Mouse (Mus musculus) erythroblast, adult 5-6 weeks (primary cell): ENCODE data around the gene Mthfs. TPM values are rescaled to one million over a fixed set of nuclear protein-coding genes. Genes with fewer than 3 reads are reported as not detected.
"Not testable (repeated sequence)": the region's sequence is repeated elsewhere in the genome, so short reads cannot be mapped to it uniquely, and the experiment has no call there.

Experiments used
- ATAC-seq: replicated peaks from 2 replicates; pipeline ENCODE4 v1.8.0; 2016; ENCODE audit warnings: moderate number of reproducible peaks, mild to moderate bottlenecking, moderate TSS enrichment, inconsistent platforms; ENCODE audit not compliant: poor library complexity, low FRiP score, severe bottlenecking
- total RNA-seq, 2 experiments: library from RNA; stranded (forward) in 1 of 2; stranded (reverse) in 1 of 2; fragments of 150-400 nt in 1 of 2; fragments of 200-764, 138-1000 nt in 1 of 2; gene quantifications; 2 replicates each; pipeline versions ENCODE4 v1.2.3 to v1.2.4; 2015 to 2017; ENCODE audit warnings: low replicate concordance in 2 of 2

Gene Mthfs
- total RNA-seq (2015; ENCODE audit: low replicate concordance) (20.7 and 29.4 TPM in 2 replicates), total RNA-seq (2017; ENCODE audit: low replicate concordance) (1.2 and 7.0 TPM in 2 replicates)

DNA sequence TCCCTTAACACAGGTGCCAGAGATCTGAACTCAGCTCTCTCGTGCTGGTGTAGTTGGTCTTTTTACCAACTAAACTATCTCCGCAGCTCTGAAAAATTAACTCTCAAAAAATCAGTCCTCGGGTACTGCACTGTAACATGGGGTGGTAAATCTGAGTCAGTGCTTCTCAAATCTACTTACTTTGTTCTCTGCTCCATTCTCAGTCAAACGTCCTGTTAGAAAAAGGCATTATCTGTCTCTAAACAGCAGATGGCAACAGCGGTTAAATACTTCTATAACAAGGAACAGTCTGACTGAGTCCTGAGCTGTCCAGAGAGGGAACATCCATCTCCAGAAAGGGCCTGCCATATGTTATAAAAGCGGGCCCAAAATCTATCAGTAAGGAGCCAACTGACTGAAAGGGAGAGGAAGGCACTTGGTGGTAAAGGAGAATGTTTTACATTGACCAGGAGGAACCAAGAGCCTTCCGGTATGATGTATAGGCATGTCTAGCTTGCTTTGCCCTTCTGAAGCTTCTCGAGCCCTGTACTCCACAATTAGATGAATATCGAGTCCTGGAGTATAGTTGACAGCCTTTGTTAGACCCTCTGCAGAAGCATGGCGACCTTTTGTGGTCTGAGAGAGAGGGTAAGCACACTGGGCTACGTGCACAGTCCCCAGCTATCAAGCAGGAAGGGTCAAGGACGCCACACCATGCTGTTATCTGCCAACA lies at the start of gene Mthfs:
Gene Mthfs (plus strand): TSS at position 324 of the 712 bp plus-strand sequence.
- ATAC-seq = not testable (repeated sequence)

- ATAC-seq = not testable (repeated sequence)
Observed at GRCm38 (mm10) chr9:89172539-89172938, 37.9 kb upstream of the Mthfs start.

- not testable (repeated sequence) for ATAC-seq
Observed at GRCm38 (mm10) chr9:89178833-89179232, 31.6 kb upstream of the Mthfs start.

DNA sequence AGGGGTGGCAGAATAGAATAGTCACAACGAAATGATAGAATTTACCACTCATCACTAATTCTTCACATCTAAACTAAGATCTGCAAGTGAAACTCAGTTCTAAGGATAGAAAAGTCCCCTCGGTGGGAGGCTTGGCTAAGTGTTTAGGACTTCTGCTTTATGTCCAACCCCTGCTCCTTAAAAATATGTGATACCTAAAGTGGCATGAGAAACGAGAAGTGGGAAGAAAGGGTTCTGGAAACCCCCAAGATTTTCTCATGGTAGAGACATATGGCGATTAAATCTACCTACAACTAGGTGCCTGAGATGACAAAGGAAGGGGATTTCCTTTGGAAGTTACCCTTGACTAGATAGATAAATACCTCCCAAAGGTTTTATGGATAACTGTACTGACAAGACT lies 31.0 kb upstream of the Mthfs start:
- ATAC-seq = not testable (repeated sequence)

- ATAC-seq = not testable (repeated sequence)
Observed at GRCm38 (mm10) chr9:89187006-89187405, 23.5 kb upstream of the Mthfs start.

GRCm38 (mm10) chr9:89195483-89195882 lies 15.0 kb upstream of the Mthfs start:
- ATAC-seq = not testable (repeated sequence)

DNA sequence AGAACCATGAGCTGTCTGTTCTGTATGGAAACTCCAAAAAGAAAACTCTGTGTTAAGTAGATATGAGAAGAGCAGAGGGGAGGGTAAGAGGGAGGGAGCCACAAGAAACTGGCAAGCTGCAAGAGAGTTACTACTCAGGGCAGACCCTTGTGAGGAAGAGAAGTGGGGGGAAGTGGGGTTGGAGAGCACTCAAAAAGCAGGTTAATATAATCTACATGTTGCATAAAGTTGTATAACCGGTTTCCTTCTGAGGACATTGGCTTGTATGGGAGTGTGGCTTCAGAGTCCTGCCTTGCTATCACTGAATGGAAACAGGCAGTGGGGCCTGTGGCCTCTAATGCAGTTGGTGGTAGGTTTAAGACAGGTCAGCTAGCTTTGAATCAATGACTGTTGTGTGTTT lies 13.0 kb upstream of the Mthfs start:
- not testable (repeated sequence) for ATAC-seq

- ATAC-seq = not testable (repeated sequence)
Observed at GRCm38 (mm10) chr9:89198349-89198748, 12.1 kb upstream of the Mthfs start.

DNA sequence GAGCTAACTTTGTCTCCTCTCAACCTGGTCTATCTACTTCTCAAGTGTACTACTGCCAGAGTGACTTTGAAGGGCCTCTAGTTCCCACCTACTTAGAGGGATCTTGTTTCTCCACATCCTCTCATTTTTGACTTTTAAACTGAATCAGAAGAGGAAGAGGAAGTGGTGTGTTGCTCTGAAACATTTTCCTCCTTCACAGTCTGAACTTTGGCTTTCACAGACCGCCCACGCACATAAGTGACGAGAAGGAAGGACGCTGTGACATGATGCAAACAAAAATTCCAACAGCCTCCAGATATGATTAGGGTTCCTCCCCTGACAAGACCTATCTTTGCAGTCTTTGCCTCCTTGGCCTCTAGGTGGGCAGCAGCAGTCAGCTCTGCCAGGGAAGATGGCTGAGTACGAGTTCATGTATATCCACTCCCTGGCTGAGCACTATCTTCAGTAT lies 11.5 kb upstream of the Mthfs start, which contains the start of the genes Bcl2a1b and Gm29094:
Gene Bcl2a1b (plus strand): TSS at position 241 of the 448 bp plus-strand sequence.
Gene Gm29094 (plus strand): TSS at position 411 of the 448 bp plus-strand sequence.
- ATAC-seq = not testable (repeated sequence)

GRCm38 (mm10) chr9:89202256-89202655 lies 8.2 kb upstream of the Mthfs start:
- ATAC-seq = not testable (repeated sequence)

- ATAC-seq = not testable (repeated sequence)
Observed at GRCm38 (mm10) chr9:89208939-89209338, 1.5 kb upstream of the Mthfs start.

DNA sequence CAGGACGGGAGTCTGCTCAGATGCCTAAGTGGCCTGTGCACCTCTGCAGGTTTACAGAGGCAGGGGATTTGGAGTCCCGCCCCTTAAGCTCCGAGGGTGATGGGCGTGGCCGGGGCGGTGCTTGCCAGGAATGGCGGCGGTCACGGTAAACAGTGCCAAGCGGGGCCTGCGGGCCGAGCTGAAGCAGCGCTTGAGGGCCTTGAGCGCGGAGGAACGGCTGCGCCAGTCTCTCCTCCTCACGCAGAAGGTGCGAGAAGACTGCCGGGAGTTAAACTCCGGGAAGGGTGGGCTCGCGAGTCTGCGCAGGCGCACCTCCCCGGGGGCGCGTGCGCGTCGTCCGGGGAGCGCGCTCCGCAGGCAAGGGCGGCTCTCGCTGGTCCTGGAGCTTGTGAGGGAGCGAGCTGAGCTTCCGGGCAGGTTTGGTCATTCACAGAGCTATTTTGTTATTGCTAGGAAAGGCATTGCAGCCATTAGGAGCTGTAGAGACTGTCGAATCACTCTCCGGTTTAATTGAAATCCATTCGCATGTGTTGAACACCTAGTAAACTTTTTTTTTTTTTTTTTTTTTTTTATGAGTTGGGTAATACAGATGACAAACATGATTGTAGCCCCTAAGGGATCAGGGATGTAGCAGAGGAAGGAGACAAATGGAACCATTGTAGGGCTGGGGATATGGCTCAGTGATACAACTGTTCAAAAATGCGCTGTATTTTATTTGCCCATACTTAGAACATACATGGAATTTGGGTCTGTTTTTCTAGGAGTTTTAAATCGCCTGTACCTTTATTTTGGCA lies 786 bp downstream of the Mthfs start:
- ATAC-seq = peak; percentile 98

- ATAC-seq = not testable (repeated sequence)
Observed at GRCm38 (mm10) chr9:89212428-89212827, 2.0 kb downstream of the Mthfs start.

- not testable (repeated sequence) for ATAC-seq
Observed at GRCm38 (mm10) chr9:89218174-89218573, 7.7 kb downstream of the Mthfs start.

- ATAC-seq = not testable (repeated sequence)
Observed at GRCm38 (mm10) chr9:89219668-89220067, 9.2 kb downstream of the Mthfs start.

- not testable (repeated sequence) for ATAC-seq
Observed at GRCm38 (mm10) chr9:89220704-89221287, 10.3 kb downstream of the Mthfs start.

GRCm38 (mm10) chr9:89226071-89226470 lies 15.6 kb downstream of the Mthfs start:
- ATAC-seq = no peak

- ATAC-seq = no peak
Observed at GRCm38 (mm10) chr9:89228122-89228521, 17.6 kb downstream of the Mthfs start.

GRCm38 (mm10) chr9:89230897-89231497 lies 20.5 kb downstream of the Mthfs start:
- not testable (repeated sequence) for ATAC-seq

DNA sequence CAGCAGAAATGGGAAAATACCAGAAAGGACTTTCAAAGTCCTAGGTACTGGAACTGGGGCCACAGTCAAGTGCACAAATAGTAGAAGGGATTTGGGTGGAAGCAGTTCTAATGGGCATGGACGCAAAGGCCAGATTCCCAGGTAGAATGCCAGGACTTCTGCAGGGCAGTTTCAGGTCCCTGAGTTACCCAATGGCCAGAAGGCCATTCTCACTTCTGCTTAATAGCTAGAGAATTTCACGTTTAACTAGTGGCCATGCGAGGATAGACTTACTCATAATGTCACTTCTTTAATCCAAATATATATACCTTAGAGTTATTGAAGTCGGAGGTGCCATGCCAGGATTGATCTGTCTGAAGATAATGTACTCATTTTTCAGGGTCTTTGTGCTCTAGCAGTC lies 26.7 kb downstream of the Mthfs start:
- ATAC-seq = not testable (repeated sequence)
